Mouse (Mus musculus) neutrophil, adult 59 days (primary cell): ENCODE data around the gene Cdkn2b. TPM values are rescaled to one million over a fixed set of nuclear protein-coding genes. Genes with fewer than 3 reads are reported as not detected.

Experiments used
- total RNA-seq, 2 experiments: library from RNA; stranded (reverse); gene quantifications; 1 replicate in 1 of 2; 2 replicates in 1 of 2; pipeline ENCODE4 v1.2.4; 2023

The Cdkn2b gene
- total RNA-seq: not detected

DNA sequence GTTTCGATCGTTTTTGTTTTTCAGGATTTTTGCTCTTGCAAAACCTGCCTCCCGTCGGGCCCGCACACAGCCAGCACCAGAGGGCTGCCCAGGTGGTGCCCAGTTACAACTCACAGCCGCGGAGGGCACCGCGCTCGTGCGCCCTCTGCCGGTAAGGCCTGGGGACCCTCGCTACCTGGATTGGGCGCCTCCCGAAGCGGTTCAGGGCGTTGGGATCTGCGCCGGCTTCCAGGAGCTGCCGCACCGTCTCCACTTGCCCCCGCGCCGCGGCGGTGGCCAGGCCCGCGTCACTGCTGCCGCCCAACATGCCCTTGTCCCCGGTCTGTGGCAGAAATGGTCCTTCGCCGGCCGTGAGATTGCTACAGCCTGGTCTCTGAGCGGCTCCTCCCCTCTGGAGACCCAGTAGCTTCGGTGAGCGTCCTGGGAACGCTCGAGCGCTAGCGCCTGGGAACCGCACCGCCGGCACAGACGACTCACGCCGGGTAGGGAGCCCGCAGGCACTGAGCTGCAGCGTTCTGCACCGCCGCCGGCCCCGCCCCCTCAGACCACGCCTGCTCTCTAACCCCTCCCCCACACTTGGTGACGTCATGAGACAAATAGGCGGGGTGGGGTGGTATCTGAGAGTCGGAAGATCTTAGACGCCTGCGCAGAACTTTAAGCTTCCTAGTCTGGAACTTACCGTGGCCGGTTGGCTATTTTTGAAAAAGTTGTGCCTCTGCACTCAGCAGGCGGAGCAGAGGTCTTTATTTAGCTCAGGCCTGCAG, at the start of gene Cdkn2b:
Cdkn2b (minus strand) TSS at position 549 of the 764 bp plus-strand sequence.

DNA sequence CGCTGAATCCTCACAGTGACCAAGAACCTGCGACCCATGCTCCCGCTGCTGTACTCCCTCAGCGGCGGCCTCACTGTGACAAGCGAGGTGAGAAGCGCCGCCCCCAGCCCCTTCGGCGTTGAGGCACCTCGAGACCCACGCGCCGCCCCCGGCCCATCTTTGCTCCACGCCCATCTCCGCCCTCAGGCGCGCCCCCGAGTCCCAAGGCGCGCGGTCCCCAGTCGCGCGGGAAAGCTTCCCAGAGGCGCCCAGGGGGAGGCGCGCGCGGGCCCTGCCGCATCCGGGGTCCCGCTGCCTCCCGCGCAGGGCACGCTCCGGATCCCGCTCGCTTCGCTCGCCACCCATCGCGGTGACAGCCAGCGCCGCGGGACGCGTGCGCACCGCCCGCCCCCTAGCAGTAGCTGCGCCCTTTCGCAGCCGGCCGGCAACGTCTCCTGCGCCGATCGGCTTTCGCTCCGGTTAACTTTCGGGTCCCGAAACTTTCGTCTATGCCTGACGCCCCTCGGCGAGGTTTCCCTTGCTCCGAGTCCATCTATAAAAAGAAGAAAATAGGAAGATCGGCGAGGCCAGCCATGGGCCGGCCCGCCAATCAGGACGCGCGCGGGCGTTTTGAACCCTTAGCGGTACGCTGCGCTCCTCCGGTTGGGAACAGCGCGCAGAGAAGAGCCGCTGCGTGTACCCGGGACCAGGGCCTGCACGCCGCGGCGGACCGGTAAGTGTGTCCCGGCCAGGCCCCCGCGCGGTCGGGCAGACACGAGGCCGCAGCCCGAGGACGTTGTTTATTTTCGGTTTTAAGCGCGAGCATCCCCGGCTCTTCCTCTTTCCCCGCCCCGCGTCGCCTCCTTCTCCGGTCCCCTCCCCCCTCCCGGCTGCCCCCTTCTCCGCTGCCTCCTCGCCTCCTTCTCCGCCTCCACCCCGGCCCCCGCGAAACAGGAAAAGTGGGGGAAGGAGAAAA, 16.1 kb downstream of the Cdkn2b start, which contains the start of gene Cdkn2a:
Cdkn2a (minus strand) TSS at position 168 of the 955 bp plus-strand sequence.

Other genes with a start within 250 kb of the Cdkn2b start
- gene Mtap, start 173.9 kb downstream of the Cdkn2b start, total RNA-seq: 1 to 10 TPM; 5.1 to 7.2 TPM
- not detected for gene Cdkn2a, start 16.4 kb downstream of the Cdkn2b start, total RNA-seq